Mouse (Mus musculus): ENCODE results near the gene Stk10.
"Not testable (repeated sequence)": the region's sequence is repeated elsewhere in the genome, so short reads cannot be mapped to it uniquely, and the experiment has no call there.

Stk10 gene

DNA sequence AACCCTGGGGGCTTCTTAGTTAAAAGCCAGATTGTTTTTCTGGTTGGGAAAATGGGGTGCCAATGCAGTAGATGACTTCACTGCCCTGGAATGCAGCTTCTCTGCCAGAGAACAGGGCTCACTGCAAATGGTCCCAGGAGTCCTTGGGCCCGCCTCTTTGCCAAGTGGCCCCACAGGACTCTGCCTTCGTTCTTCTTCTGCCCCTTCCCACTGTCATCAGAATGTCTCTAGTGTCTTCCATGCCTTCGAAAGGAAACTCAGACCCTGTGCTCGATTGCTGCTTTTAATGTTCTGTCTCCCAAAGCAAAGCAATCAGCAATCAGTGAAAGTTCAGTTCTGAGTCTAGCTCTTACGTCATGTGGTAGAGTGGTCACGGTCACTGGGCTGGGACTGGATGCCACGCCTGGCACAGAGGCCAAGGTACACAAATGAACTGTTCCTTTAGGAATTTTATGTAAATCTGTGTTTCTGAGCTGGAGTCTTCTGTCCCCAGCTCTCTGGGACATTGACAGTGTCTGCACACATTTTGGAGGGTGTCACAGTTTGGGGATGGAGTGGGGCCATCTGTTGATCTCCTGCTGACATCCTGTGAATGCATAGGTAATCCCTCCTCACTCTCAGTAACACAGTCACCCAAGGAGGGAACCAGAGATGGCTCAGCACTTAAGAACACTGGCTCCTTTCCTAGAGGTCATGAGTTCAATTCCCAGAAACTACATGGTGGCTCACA is 72.2 kb downstream of the Stk10 start:
- DNase-seq, result peak; percentile 67

DNA sequence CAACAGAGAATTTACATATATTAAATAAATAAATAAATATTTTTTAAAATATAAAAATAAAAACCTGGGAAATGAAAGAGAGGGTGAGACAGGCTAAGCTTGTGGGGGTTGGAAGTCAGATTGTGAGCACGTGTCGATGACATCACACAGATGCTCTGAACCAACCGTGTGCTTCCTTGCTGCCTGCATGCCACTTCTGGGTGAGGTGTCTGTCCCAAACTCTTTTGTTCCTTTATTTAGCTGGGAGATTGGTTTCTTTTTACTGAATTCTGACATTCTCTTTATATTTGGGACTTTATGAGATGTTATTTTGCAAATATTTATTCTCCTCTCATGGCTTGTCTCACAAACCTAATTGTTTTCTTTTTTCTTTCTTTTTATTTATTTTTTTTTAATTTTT is 72.8 kb downstream of the Stk10 start:
- no peak for DNase-seq

DNA sequence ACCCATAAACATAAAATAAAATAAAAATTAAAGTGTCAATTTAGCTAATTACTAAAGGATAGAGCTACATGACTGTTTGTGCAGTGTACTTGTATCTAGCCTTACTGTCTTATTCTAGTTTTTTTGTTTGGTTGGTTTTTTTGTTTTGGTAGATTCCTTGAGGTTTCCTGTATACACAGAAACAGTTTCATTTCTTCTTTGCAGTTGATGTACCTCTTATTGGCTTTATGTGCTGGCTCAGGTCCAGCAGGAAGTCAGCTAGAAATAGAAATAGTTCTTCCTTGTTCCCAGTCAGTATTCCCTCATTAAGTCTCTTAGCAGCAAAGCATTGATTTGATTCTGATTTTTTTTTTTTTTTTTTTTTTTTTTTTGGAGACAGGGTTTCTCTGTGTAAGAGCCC is 74.2 kb downstream of the Stk10 start:
- DNase-seq, result no peak

DNA sequence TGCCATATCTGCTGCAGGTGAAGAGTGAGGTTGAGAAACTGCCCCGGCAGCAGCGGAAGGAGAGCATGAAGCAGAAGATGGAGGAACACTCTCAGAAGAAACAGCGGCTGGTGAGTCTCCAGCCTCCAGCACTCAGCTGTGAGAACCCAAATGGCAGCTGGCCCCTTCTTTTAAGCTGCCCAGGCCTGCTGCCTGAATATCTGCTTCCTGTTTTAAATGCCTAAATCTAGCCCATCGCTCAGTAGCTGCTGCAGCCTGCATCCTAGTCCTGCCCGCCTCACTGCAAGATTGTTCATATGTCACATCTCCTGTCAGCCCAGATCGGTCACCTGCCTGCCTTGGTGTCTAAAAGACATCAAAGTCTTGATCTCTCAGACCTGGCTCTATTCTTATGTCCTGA is 77.5 kb downstream of the Stk10 start:
- no peak for DNase-seq

DNA sequence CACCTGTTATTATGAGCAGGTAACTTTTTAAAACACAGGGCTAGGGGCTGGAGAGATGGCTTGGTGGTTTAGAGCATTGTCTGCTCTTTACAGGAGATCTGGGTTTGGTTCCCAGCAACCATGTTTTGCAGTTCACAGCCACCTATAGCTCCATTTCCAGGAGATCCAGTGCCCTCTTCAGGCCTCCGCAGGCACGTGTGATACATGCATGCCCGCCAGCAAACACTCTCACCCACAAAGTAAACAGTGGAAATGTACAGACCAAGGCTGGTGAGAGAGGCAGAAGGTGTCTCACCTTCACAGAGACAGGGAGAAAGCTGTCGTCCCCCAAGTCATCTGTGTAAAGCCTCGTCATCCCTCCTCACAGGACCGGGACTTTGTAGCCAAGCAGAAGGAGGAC is 79.2 kb downstream of the Stk10 start:
- DNase-seq, result no peak

- DNase-seq, result no peak
These were observed 81.4 kb downstream of the Stk10 start for GRCm38 (mm10) chr11:32614463-32614862.

DNA sequence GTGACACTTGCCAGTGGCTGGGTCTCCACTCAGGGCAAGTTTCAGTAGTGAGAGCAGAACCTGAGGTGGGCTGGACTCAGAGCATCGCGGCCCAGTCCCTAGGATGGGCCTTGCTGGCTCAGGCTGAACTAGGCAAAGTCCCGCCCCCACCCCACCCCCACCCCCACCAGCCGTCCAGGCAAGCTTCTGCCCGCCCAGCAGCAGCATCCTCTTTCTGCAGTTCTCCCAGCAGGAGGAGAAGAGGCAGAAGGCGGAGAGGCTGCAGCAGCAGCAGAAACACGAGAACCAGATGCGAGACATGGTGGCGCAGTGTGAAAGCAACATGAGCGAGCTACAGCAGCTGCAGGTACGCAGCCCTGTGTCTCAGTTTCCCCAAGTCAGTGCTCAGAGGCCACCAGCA is 82.5 kb downstream of the Stk10 start:
- no peak for DNase-seq

DNA sequence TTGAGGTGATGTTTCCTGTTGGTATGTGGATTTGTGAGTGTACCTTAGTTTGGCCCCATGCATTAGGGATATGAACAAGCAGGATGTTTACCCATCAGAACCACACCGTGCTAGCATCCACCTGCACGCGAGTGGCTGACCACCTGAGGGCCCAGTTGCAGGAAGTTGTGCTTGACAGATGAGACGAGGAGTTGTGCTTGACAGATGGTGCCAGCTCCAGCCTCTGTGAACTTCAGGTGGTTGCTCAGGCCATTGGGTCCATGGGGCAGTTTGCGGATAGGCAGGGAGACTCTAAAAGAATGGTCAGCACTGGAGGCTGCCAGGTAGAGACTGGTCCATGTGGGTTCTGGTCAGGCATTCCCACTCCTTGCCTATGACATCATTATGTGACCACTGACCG is 83.0 kb downstream of the Stk10 start:
- no peak for DNase-seq

DNA sequence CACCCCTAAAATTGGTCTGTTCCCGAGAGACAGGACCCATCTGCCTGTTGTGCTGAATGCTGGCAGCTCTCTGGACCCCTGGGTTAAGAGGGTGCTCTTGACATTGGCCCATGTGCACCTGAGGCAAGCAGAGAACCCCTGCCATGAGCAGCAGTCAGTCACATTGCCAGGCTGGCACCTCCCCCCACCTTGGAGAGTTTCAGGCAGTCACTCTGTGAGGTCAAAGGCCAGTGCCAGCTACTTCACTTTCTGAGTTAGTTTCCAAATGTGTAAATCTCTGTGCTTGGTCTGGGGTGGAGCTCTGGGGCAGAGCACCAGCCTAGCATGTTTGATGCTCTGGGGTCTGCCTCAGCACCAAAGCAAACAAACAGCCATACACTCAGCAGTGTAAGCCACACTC is 84.9 kb downstream of the Stk10 start:
- no peak for DNase-seq

- not testable (repeated sequence) for DNase-seq
These were observed 85.5 kb downstream of the Stk10 start for GRCm38 (mm10) chr11:32618641-32619040.

DNA sequence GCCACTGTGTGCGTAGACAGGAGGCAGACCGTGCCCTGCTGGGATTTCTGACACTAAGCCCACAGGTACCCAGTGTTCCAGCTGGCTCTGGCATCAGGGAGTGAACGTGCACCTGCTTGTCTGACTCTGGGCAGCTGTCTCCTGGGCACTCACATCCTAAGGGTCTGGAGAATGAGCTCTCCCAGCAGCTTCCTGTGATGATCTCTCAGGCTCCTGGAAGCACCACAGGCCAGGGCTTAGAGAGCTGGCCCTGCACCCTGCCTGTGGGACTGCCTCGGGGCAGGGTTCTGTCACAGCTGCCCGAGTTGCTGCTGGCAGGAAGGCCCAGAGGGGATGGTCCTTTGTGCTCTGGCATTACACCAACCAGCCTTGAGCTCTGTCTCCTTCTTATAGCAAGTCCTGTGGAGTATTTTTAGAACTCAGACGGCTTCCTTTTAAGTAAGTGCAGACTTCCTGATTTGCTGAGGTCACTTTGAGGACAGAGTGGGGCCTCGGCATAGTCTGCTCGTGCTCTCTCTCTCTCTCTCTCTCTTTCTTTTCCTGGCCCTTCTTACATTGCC is 86.2 kb downstream of the Stk10 start:
- peak; percentile 54 for DNase-seq

DNA sequence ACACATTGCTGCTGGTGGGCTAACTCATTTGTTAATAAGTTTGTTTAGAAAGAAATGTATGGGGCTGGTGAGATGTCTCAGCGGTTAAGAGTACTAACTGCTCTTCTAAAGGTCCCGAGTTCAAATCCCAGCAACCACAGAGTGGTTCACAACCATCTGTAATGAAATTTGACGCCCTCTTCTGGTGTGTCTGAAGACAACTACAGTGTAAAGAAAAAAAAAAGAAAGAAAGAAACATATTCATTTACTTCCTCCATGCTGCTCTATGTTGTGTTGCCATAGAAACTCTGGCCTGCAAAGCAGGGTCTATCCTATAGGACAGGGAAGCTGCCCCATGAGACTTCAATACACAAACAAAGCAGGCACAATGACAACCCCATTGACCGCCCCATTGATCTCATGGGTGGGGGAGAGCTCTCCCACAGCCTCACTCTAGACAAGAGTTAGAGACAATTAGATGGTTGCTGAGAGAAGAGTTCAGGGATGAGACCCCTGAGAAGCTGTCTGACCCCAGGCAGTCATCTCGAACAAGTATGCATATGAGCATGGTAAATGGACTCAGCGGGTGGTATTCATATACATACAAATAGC is 86.9 kb downstream of the Stk10 start:
- DNase-seq, result no peak

DNA sequence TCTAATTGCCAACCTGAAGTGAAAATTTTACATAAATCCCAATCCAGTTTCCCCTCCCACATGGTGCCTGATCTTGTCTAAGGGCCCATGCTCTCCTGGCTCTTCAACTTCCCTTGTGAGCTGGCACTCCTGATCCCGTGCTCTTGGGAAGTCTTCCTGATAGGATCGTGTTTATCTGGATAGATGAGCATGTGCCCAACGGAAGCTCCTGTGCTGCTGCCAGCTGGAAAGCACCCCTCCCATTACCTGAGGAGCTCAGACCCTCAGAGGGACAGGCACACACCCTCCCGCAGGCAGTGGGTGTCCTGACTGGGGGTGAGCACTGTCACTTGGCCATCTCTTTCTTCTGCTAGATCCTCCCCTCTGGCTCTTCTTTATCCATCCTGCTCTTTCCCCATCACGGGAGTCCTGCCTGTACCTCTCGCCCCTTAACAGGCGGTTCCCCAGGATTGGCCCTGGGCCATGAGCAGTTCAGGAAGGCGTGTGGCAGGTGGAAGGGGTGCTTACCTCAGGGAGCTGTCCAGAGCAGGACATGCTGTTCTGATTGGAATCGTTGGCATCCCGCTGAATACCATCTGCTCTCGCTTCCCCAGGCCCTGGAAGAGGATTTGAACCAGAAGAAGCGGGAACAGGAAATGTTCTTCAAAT is 88.8 kb downstream of the Stk10 start:
- DNase-seq, result no peak

DNA sequence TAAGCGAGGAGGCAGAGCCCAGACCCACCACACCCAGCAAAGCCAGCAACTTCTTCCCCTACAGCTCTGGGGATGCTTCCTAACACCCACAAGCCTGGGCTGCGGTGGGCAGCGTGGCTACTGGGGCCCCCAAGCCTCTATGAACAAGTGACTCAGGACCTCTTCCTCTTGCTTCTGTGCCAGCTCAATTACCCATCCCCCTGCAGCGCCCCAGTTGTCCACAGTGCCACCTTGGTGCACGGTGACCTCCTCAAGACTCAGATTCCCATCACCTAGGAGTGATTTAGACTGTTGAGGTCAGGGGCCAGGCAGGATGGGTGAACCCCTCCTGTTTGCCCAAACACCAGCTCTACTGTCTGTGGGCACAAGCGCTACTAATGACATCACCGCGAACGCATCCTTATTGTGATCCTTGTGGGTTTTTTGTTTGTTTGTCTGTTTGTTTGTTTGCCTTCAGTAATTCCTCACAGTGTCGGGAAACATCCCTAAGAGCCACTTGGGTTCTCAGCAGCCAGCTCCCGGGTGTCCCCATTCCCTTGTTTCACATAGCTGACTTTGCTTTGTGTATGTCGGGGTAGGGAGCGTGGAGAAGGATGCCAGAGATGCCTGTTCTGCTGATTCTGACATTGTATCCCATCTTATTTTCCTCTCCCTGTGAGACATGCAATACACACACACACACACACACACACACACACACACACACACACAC is 89.5 kb downstream of the Stk10 start:
- DNase-seq, result no peak

DNA sequence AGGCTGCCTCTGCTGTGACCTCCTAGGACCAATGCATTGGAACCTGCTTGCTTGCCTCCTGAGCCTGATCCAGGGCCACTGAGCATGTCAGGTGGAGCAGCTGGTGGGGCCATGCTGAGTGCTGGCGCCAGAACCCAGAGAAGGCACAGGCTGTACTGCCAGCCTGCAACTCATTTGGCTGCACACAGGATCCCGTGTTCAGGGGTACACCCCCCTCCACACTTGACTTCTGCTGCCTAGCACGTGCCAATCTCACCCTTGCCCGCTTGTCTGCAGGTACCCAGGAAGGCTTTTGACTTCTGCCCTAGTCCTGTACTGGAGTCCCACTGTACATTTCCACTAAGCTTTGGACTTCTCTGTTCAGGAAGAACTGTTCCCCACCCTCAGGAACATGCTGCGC is 90.1 kb downstream of the Stk10 start:
- no peak for DNase-seq

DNA sequence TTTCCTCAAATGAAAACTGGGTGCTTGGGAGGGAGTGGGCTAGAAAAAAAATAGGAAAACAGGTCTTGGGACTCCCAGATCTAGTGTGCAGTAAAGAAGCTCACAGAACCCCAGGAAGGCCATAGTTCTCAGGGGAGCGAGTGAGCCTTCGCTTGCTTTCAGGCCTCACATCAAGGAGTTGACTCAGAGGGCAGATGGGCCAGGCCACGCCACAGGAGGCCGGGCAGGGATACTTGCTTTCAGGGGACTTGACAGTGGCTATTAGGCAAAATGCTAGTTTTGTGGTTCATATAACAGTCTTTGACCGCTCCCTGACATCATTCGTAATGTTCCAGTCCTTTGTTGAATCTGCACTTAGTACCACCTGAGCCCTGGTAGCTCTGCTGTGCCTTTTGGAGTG is 90.8 kb downstream of the Stk10 start:
- no peak for DNase-seq

DNA sequence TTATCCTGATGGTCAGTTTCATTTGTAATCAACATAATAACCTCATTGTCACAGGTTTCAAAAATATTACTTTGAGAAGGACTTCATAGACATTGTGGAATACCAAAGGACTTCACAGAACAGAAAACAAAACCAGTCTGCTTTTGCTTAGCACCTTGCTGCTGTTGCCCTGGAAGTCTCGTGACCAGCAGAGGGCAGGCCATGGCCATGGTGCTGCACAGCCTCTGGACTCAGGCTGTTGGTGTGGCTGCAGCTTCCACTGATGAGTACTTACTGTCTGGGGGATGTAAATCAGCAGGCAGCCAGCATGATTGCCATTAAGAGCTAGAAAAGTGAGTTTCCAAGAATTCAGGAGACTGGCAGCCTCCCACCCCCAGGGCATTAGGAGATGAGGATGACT is 92.6 kb downstream of the Stk10 start:
- peak; percentile 82 for DNase-seq

GRCm38 (mm10) chr11:32626079-32626478 is 93.0 kb downstream of the Stk10 start:
- DNase-seq, result no peak

DNA sequence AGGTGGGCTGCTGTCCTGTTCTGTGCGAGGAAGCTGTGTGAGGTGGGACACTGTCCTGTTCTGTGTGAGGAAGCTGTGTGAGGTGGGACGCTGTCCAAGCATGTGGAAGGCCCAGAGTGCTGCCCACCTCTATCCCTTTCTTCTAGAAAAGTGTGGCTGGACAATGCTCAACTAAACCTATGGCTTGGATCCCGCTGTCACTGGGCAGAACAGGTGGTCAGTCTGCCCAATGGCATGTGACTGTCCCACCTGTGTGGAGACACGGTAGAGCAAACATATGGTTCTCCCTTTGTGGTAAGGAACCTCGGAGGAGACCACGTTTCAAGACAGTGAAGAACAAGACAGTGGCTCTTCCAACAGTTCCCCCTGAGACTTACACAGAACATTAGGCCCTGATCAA is 94.8 kb downstream of the Stk10 start:
- no peak for DNase-seq

- no peak for DNase-seq
These were observed 96.7 kb downstream of the Stk10 start for GRCm38 (mm10) chr11:32629713-32630211.

GRCm38 (mm10) chr11:32632671-32633070 is 99.6 kb downstream of the Stk10 start:
- DNase-seq, result no peak

GRCm38 (mm10) chr11:32633542-32633941 is 100.4 kb downstream of the Stk10 start:
- DNase-seq, result no peak

DNA sequence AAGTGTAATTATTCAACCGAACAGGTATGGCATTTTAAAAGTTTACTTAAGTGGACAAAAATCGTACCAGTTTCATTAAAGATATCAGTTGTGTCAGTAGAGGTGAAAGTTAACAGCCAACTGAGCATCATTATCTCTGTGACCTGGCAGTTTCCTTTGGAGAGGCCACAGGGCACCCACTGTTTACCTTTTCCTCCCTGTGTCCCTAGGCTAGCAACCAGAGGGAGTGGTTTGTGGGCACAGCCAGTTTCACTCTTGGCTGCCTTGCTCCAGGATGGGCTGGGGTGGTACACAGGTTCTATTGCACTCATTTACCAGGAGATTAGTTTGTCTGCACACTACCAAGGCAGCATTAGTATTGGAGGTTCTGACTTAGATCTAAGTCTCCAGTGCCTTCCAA is 101.0 kb downstream of the Stk10 start:
- no peak for DNase-seq
